Comparison of ENCODE assay signal across 20 mouse cellular contexts in the genomic region with DNA sequence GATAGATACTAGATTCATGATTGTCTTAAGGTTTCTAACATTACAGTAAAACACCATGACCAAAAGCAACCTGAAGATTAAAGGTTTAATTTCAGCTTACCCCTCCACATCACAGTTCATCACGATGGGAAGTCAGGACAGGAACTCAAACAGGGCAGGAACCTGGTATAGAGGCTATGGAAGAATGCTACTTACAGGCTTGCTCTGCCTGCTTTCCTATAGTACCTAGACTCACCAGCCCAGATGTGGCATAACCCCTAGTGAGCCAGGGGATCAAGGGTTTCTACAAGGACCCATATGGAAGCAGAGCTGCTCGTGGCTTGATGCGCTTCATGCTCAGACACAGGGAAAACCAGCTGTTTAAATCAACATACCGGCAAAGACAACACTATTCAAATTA.
DNase-seq lines count a peak whose midpoint lies in the region; ATAC-seq lines count a peak whose summit lies in the region.
"Had no signal": no experiment of that assay in that cellular context is flagged by ENCODE, and none has a peak within 500 bp of the region (broad histone marks: within the 10 kb centered on the region; RNA-seq: fewer than 3 reads in every experiment).

No protein-coding gene starts in this region.

- no peak overlapping the region for H3K4me3 ChIP-seq in forebrain, embryonic 11.5 days (ENCODE audit: low read depth, low read length)
- H3K4me3 ChIP-seq in forebrain, embryonic 16.5 days (replicated peaks; ENCODE audit: low read length), result no peak overlapping the region
- H3K4me3 ChIP-seq in heart, embryonic 13.5 days, result 0 out of 2 replicates have a peak overlapping the region, but pooled peaks have one; percentile 3
- no peak overlapping the region for H3K4me3 ChIP-seq in heart, embryonic 16.5 days (ENCODE audit: low read length)
- H3K4me3 ChIP-seq in liver, embryonic 13.5 days (replicated peaks), result peak overlapping the region; percentile 38
- H3K4me3 ChIP-seq: gastrocnemius, adult 2 months; hindbrain, embryonic 15.5 days; limb, embryonic 10.5 days; midbrain, embryonic 12.5 days; neural tube, embryonic 15.5 days had no signal

- no peaks in the 10 kb centered on the region for H3K27me3 ChIP-seq in forebrain, embryonic 11.5 days (ENCODE audit: control insufficient read depth, insufficient read depth, low read length)
- no peaks in the 10 kb centered on the region for H3K27me3 ChIP-seq in forebrain, embryonic 16.5 days (replicated peaks; ENCODE audit: control insufficient read depth, insufficient read depth, low read length)
- no peaks in the 10 kb centered on the region for H3K27me3 ChIP-seq in heart, embryonic 13.5 days (replicated peaks)
- H3K27me3 ChIP-seq in heart, embryonic 16.5 days (ENCODE audit: control insufficient read depth, insufficient read depth, low read length), result no peaks in the 10 kb centered on the region
- H3K27me3 ChIP-seq in liver, embryonic 13.5 days, result no peaks in the 10 kb centered on the region
- H3K27me3 ChIP-seq: hindbrain, embryonic 15.5 days; midbrain, embryonic 12.5 days; neural tube, embryonic 15.5 days had no signal

- intact Hi-C loops in heart, postnatal 14 days (cut with DNase I), result no loop called here

- H3K27ac ChIP-seq in forebrain, embryonic 11.5 days (ENCODE audit: low read depth, low read length), result 0 out of 2 replicates have a peak overlapping the region, but pooled peaks have one; percentile 12
- no peak overlapping the region for H3K27ac ChIP-seq in forebrain, embryonic 16.5 days (ENCODE audit: low read length)
- peak overlapping the region; percentile 98 for H3K27ac ChIP-seq in heart, embryonic 13.5 days (replicated peaks)
- H3K27ac ChIP-seq in heart, embryonic 16.5 days (ENCODE audit: low read length), result peak overlapping the region; percentile 99
- peak overlapping the region; percentile 93 for H3K27ac ChIP-seq in liver, embryonic 13.5 days
- H3K27ac ChIP-seq: gastrocnemius, adult 2 months; hindbrain, embryonic 15.5 days; limb, embryonic 10.5 days; midbrain, embryonic 12.5 days; neural tube, embryonic 15.5 days; stomach, postnatal 0 days had no signal

- no peaks in the 10 kb centered on the region for H3K4me1 ChIP-seq in forebrain, embryonic 11.5 days (replicated peaks; ENCODE audit: control insufficient read depth, insufficient read depth, low read length)
- H3K4me1 ChIP-seq in forebrain, embryonic 16.5 days (replicated peaks; ENCODE audit: control insufficient read depth, insufficient read depth, low read length), result no peaks in the 10 kb centered on the region
- H3K4me1 ChIP-seq in heart, embryonic 13.5 days, result peaks cover 86% of the 10 kb centered on the region
- H3K4me1 ChIP-seq in heart, embryonic 16.5 days (ENCODE audit: control insufficient read depth, insufficient read depth, low read length), result peaks cover 51% of the 10 kb centered on the region
- H3K4me1 ChIP-seq in liver, embryonic 13.5 days (replicated peaks), result peaks cover 61% of the 10 kb centered on the region
- H3K4me1 ChIP-seq: hindbrain, embryonic 15.5 days; limb, embryonic 10.5 days; midbrain, embryonic 12.5 days; neural tube, embryonic 15.5 days had no signal

- no peaks in the 10 kb centered on the region for H3K36me3 ChIP-seq in forebrain, embryonic 11.5 days (ENCODE audit: control insufficient read depth, insufficient read depth, low read length)
- H3K36me3 ChIP-seq in forebrain, embryonic 16.5 days (ENCODE audit: control insufficient read depth, insufficient read depth), result no peaks in the 10 kb centered on the region
- H3K36me3 ChIP-seq in heart, embryonic 13.5 days, result no peaks in the 10 kb centered on the region
- no peaks in the 10 kb centered on the region for H3K36me3 ChIP-seq in heart, embryonic 16.5 days (ENCODE audit: control insufficient read depth, insufficient read depth)
- H3K36me3 ChIP-seq in liver, embryonic 13.5 days, result no peaks in the 10 kb centered on the region
- H3K36me3 ChIP-seq: hindbrain, embryonic 15.5 days; limb, embryonic 10.5 days; midbrain, embryonic 12.5 days; neural tube, embryonic 15.5 days had no signal

- 89% methylated on average over 4 of the region's 4 CpGs for WGBS in forebrain, embryonic 11.5 days
- 83% methylated on average over 4 of the region's 4 CpGs for WGBS in forebrain, embryonic 16.5 days
- 23% methylated on average over 4 of the region's 4 CpGs for WGBS in heart, embryonic 13.5 days
- 36% methylated on average over 4 of the region's 4 CpGs for WGBS in heart, embryonic 16.5 days
- WGBS in liver, embryonic 13.5 days (ENCODE audit: insufficient replicate concordance), result 34% methylated on average over 4 of the region's 4 CpGs

- no peak for ATAC-seq in forebrain, embryonic 11.5 days (replicated peaks; ENCODE audit: low FRiP score)
- no peak for ATAC-seq in forebrain, embryonic 16.5 days
- ATAC-seq in heart, embryonic 13.5 days (ENCODE audit: extremely low read depth, insufficient number of reproducible peaks, low FRiP score, low TSS enrichment), result no peak
- ATAC-seq in heart, embryonic 16.5 days (replicated peaks; ENCODE audit: extremely low read depth, insufficient read depth, low FRiP score), result peak; percentile 34; the same call in 1 of the 2 replicates
- ATAC-seq in liver, embryonic 13.5 days (ENCODE audit: low read depth), result peak; percentile 21; the same call in 1 of the 2 replicates
- ATAC-seq: CD4-positive, CD25-positive, alpha-beta regulatory T cell, adult 4 months had no signal

- no peaks in the 10 kb centered on the region for H3K9me3 ChIP-seq in forebrain, embryonic 11.5 days (ENCODE audit: control insufficient read depth, low read length)
- no peaks in the 10 kb centered on the region for H3K9me3 ChIP-seq in forebrain, embryonic 16.5 days (ENCODE audit: control insufficient read depth, low read length)
- H3K9me3 ChIP-seq in heart, embryonic 13.5 days, result no peaks in the 10 kb centered on the region
- no peaks in the 10 kb centered on the region for H3K9me3 ChIP-seq in heart, embryonic 16.5 days (replicated peaks; ENCODE audit: control insufficient read depth, low read length)
- no peaks in the 10 kb centered on the region for H3K9me3 ChIP-seq in liver, embryonic 13.5 days (replicated peaks)
- H3K9me3 ChIP-seq: hindbrain, embryonic 15.5 days; limb, embryonic 10.5 days; midbrain, embryonic 12.5 days; neural tube, embryonic 15.5 days had no signal

- H3K9ac ChIP-seq in forebrain, embryonic 11.5 days (ENCODE audit: low read length), result no peak overlapping the region
- H3K9ac ChIP-seq in forebrain, embryonic 16.5 days (replicated peaks; ENCODE audit: low read depth, low read length), result no peak overlapping the region
- peak overlapping the region; percentile 33; the same call in 1 of the 2 replicates for H3K9ac ChIP-seq in heart, embryonic 13.5 days
- peak overlapping the region; percentile 24; the same call in 1 of the 2 replicates for H3K9ac ChIP-seq in heart, embryonic 16.5 days (ENCODE audit: low read length)
- peak overlapping the region; percentile 42 for H3K9ac ChIP-seq in liver, embryonic 13.5 days
- H3K9ac ChIP-seq: hindbrain, embryonic 15.5 days; midbrain, embryonic 12.5 days; neural tube, embryonic 15.5 days had no signal

- no peak for DNase-seq in forebrain, embryonic 11.5 days (ENCODE audit: low spot score)
- no peak for DNase-seq in heart, postnatal 14 days
- peak; percentile 23 for DNase-seq in liver, embryonic 13.5 days
- no peak for DNase-seq in cerebellum, adult 11 months
- DNase-seq in kidney, adult 11 months, result no peak
- DNase-seq: adrenal gland, postnatal 25 days; cerebellum, adult 9-10 months; gastrocnemius, adult 2 months; kidney, adult 9 months; kidney, postnatal 14 days; lung, postnatal 10 days had no signal

- no peak overlapping the region for H3K4me2 ChIP-seq in forebrain, embryonic 11.5 days (ENCODE audit: low read depth, low read length, severe bottlenecking)
- H3K4me2 ChIP-seq in forebrain, embryonic 16.5 days (ENCODE audit: low read length), result no peak overlapping the region
- H3K4me2 ChIP-seq in heart, embryonic 13.5 days, result peak overlapping the region; percentile 43
- peak overlapping the region; percentile 19 for H3K4me2 ChIP-seq in heart, embryonic 16.5 days (ENCODE audit: low read depth, low read length)
- H3K4me2 ChIP-seq in liver, embryonic 13.5 days, result peak overlapping the region; percentile 60
- H3K4me2 ChIP-seq: hindbrain, embryonic 15.5 days; midbrain, embryonic 12.5 days; neural tube, embryonic 15.5 days had no signal

Comparison
In these comparisons a context has a peak if more than half of its experiments do, and no peak if none do; other contexts are left out.
1. ATAC-seq: peak in heart, embryonic 16.5 days (single experiment) and liver, embryonic 13.5 days (single experiment); none in forebrain, embryonic 11.5 days (single experiment), forebrain, embryonic 16.5 days (single experiment) and heart, embryonic 13.5 days (single experiment).
2. H3K4me3 ChIP-seq: peak in heart, embryonic 13.5 days (single experiment) and liver, embryonic 13.5 days (single experiment); none in forebrain, embryonic 11.5 days (single experiment), forebrain, embryonic 16.5 days (single experiment) and heart, embryonic 16.5 days (single experiment).
3. H3K4me2 ChIP-seq: peak in heart, embryonic 13.5 days (single experiment), heart, embryonic 16.5 days (single experiment) and liver, embryonic 13.5 days (single experiment); none in forebrain, embryonic 11.5 days (single experiment) and forebrain, embryonic 16.5 days (single experiment).
4. H3K9ac ChIP-seq: peak in heart, embryonic 13.5 days (single experiment), heart, embryonic 16.5 days (single experiment) and liver, embryonic 13.5 days (single experiment); none in forebrain, embryonic 11.5 days (single experiment) and forebrain, embryonic 16.5 days (single experiment).